Mouse (Mus musculus): ENCODE measurements around the gene Npnt.

Npnt gene

GRCm38 (mm10) chr3:132939006-132939405, 11.1 kb downstream of the Npnt start:
- DNase-seq (ENCODE audit: low spot score in 2 of 2): no peak

GRCm38 (mm10) chr3:132934649-132935048, 15.4 kb downstream of the Npnt start:
- no peak for DNase-seq (ENCODE audit: low spot score in 2 of 2)

- DNase-seq (ENCODE audit: low spot score in 2 of 2): no peak
Observed at GRCm38 (mm10) chr3:132931526-132931925, 18.6 kb downstream of the Npnt start.

GRCm38 (mm10) chr3:132929866-132930265, 20.2 kb downstream of the Npnt start:
- DNase-seq (ENCODE audit: low spot score in 2 of 2): no peak

- no peak for DNase-seq (ENCODE audit: low spot score in 2 of 2)
Observed at GRCm38 (mm10) chr3:132928186-132928585, 21.9 kb downstream of the Npnt start.

- DNase-seq (ENCODE audit: low spot score in 2 of 2): no peak
Observed at GRCm38 (mm10) chr3:132919798-132920197, 30.3 kb downstream of the Npnt start.

GRCm38 (mm10) chr3:132919240-132919639, 30.9 kb downstream of the Npnt start:
- DNase-seq (ENCODE audit: low spot score in 2 of 2): no peak

GRCm38 (mm10) chr3:132917356-132918090, 32.6 kb downstream of the Npnt start:
- DNase-seq (ENCODE audit: low spot score in 2 of 2): no peak

- DNase-seq (ENCODE audit: low spot score in 2 of 2): no peak
Observed at GRCm38 (mm10) chr3:132915661-132916060, 34.4 kb downstream of the Npnt start.

- no peak for DNase-seq (ENCODE audit: low spot score in 2 of 2)
Observed at GRCm38 (mm10) chr3:132912420-132912819, 37.7 kb downstream of the Npnt start.

GRCm38 (mm10) chr3:132911716-132912115, 38.4 kb downstream of the Npnt start:
- DNase-seq (ENCODE audit: low spot score in 2 of 2): no peak

- no peak for DNase-seq (ENCODE audit: low spot score in 2 of 2)
Observed at GRCm38 (mm10) chr3:132910727-132911126, 39.4 kb downstream of the Npnt start.

- DNase-seq (ENCODE audit: low spot score in 2 of 2): no peak
Observed at GRCm38 (mm10) chr3:132909736-132910135, 40.4 kb downstream of the Npnt start.

- no peak for DNase-seq (ENCODE audit: low spot score in 2 of 2)
Observed at GRCm38 (mm10) chr3:132907506-132908203, 42.4 kb downstream of the Npnt start.

GRCm38 (mm10) chr3:132905224-132905930, 44.7 kb downstream of the Npnt start:
- no peak for DNase-seq (ENCODE audit: low spot score in 2 of 2)

- DNase-seq (ENCODE audit: low spot score in 2 of 2): no peak
Observed at GRCm38 (mm10) chr3:132903386-132903785, 46.7 kb downstream of the Npnt start.

- no peak for DNase-seq (ENCODE audit: low spot score in 2 of 2)
Observed at GRCm38 (mm10) chr3:132902921-132903320, 47.2 kb downstream of the Npnt start.

- no peak for DNase-seq (ENCODE audit: low spot score in 2 of 2)
Observed at GRCm38 (mm10) chr3:132902206-132902605, 47.9 kb downstream of the Npnt start.

GRCm38 (mm10) chr3:132897891-132898290, 52.2 kb downstream of the Npnt start:
- no peak for DNase-seq (ENCODE audit: low spot score in 2 of 2)

- DNase-seq (ENCODE audit: low spot score in 2 of 2): no peak
Observed at GRCm38 (mm10) chr3:132897390-132897789, 52.7 kb downstream of the Npnt start.

GRCm38 (mm10) chr3:132894086-132894485, 56.0 kb downstream of the Npnt start:
- no peak for DNase-seq (ENCODE audit: low spot score in 2 of 2)

- no peak for DNase-seq (ENCODE audit: low spot score in 2 of 2)
Observed at GRCm38 (mm10) chr3:132893676-132894075, 56.4 kb downstream of the Npnt start.

GRCm38 (mm10) chr3:132893044-132893443, 57.0 kb downstream of the Npnt start:
- no peak for DNase-seq (ENCODE audit: low spot score in 2 of 2)
